Mouse (Mus musculus) bone marrow, adult 2 months (tissue): ENCODE measurements around the gene Defb21.

Source experiments
- CTCF ChIP-seq: fragments of 200-500 bp; IDR thresholded peaks from 2 replicates; pipeline ENCODE4 v1.5.1; 2011; ENCODE audit warnings: low read length, control low read depth; ENCODE audit not compliant: control insufficient read depth, insufficient read depth
- POLR2A ChIP-seq: fragments of 200-500 bp; IDR thresholded peaks from 2 replicates; pipeline ENCODE4 v1.6.1; 2011; ENCODE audit warnings: low read depth, mild to moderate bottlenecking, control low read depth, low read length, borderline replicate concordance; ENCODE audit not compliant: control insufficient read depth

DNA sequence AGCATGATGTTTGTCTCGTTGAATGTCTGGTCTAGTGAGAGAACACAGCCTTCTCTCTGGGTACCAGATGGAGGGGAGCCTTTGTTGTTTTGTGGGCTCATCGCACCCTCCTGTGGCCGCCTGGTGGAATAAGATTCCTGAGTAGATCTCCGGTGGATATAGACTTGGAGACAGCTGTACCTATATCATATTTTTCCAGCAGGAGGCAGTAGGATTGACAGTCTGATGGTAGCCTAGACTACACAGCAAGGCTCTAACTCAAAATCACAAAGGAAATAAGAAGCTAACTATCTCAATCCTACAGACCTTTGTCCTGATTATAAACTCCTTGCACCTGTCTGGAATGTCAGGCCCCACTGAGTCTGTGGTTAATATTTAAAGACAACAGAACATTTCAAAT lies 27.9 kb upstream of the Defb21 start:
- TF ChIP-seq POLR2A = no peak
- TF ChIP-seq CTCF = peak; percentile 6; the same call in 1 of the 2 replicates
